Mouse (Mus musculus): ENCODE measurements around the gene Mrps35. TPM values are rescaled to one million over a fixed set of nuclear protein-coding genes. Genes with fewer than 3 reads are reported as not detected.

Gene Mrps35
- 44.9 TPM for polyA plus RNA-seq (2012; fragmentation: generic; extraction: Trizol)

DNA sequence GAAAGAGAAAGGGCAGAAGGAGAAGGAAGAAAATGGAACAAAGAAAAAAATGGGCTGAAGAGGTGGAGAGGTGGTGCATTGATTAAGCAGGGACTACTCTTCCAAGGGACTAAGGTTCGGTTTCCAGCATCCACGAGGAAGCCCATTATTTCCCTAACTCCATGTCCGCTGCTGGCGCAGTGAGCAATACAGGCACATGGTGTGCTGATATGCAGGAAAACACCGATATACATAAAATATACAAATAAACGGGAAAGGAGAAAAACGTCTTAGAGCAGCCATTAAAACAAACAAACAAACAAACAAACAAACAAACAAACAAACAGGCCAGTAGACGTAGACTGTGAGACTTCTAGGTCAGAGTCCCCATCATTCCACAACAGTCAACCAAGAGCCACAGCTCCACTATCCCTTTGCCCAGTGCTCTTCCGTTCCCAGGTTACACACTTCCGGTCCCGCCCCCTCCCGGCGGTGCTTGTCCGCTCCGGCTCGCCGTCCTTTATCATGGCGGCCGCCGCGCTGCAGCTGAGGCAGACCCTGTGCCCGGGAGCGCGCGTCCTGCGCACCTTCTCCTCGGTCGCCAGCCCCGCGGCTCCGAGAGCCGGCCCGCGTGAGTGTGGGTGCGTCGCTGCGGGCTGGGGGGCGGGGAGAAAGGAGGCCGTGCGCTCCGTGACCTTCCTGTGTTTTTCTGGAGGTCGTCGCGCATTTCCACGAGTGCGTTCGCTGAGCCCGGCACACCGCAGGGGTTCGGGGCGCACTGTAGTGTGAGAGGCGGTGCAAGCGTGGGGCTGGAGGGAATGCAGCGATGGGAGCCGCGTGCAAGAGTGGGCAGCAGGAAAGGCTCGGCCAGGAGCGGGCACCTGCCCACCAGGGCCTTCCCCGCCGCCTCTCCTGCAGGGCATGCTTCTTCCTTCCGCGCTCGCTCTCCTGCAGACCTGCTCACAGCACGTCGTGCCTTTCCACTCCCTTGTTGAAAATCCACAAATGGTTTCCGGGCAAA lies at the start of gene Mrps35:
Gene Mrps35, plus strand, starts transcription at position 474 of the 1,000 bp plus-strand sequence.
- Histone ChIP-seq H3ac (ENCODE audit: control insufficient read depth, insufficient read length) (peak within 1 kb of the TSS; percentile 46), H3K4me2 (ENCODE audit: low read depth) (peak within 1 kb of the TSS; percentile 96), H3K4me3 (peak within 1 kb of the TSS; percentile 57), H3K36me3 (ENCODE audit: control insufficient read depth, insufficient read depth) (peaks cover 6% of the 10 kb centered on the region), H3K27me3 (ENCODE audit: control insufficient read depth, insufficient read depth, insufficient read length) (no peaks in the 10 kb centered on the region), H3K79me2 (ENCODE audit: control insufficient read depth, insufficient read depth) (peaks cover 21% of the 10 kb centered on the region)
- no peak for TF ChIP-seq MYOG (IDR thresholded peaks at IDR 0.05; ENCODE audit: control insufficient read depth in 1 of 3, insufficient read depth in 1 of 3, insufficient read length in 2 of 3, low read depth in 2 of 3)
- peak; percentile 77 for TF ChIP-seq POLR2AphosphoS2 (IDR thresholded peaks at IDR 0.05; ENCODE audit: insufficient read length, low read depth)
- peak in 1 of 3 experiments; percentile 36 for TF ChIP-seq MYOD1 (IDR thresholded peaks at IDR 0.05; ENCODE audit: control insufficient read depth in 1 of 3, insufficient read length in 2 of 3, low read depth in 2 of 3)
- TF ChIP-seq POLR2A (IDR thresholded peaks at IDR 0.05; ENCODE audit: insufficient read length, low read depth) = peak; percentile 91

DNA sequence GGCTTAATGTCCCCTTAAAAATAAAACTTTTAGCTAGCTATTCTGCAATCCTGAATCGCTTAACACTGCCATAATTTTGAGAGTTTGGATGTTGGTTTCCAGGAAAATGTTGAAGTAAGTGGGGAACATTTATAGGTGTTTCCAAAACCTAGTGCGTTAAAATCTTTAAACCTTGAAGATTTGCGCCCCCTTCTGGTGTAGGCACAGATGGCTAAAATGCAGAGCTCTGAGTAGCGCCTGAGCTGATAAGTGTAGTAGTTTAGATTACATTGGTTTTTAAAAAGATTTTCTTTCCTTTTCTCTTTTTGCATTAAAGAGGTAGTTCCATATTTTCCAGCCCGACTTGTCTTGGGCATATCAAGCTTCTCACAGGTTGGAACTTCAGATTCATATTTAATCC lies 48.3 kb upstream of the Mrps35 start:
- Histone ChIP-seq H3K27me3 (ENCODE audit: control insufficient read depth, insufficient read depth, insufficient read length) (no peaks in the 10 kb centered on the region), H3K79me2 (ENCODE audit: control insufficient read depth, insufficient read depth) (no peaks in the 10 kb centered on the region), H3K4me3 (no peak overlapping the region), H3K4me2 (ENCODE audit: low read depth) (no peak overlapping the region), H3K36me3 (ENCODE audit: control insufficient read depth, insufficient read depth) (peaks cover 75% of the 10 kb centered on the region), H3ac (ENCODE audit: control insufficient read depth, insufficient read length) (no peak overlapping the region)
- no peak for TF ChIP-seq REST (IDR thresholded peaks at IDR 0.05; ENCODE audit: insufficient read depth, insufficient read length)
- TF ChIP-seq USF1 (IDR thresholded peaks at IDR 0.05; ENCODE audit: low read depth) = no peak
- TF ChIP-seq MAX (IDR thresholded peaks at IDR 0.05; ENCODE audit: low read depth) = no peak
- TF ChIP-seq POLR2A (IDR thresholded peaks at IDR 0.05; ENCODE audit: insufficient read length, low read depth) = no peak
- TF ChIP-seq MYOG (IDR thresholded peaks at IDR 0.05; ENCODE audit: control insufficient read depth in 1 of 3, insufficient read depth in 1 of 3, insufficient read length in 2 of 3, low read depth in 2 of 3) = no peak

DNA sequence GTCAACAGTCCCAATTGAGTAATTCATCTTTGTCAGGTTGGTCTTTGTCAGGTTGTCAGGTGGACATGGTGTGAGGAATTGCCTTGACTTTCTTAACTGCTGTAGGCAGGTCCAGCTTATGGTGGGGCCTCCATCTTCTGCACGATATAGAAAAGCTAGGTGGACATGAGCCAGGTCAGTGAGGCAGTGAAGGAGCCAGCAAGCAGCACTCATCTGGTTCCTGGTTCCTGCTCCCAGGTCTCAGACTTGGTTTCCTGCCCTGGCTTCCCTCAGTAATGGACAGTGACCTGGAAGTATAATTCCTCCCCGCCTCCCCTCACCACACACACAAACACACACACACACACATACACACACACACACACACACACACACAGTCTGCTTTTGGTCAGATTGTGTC lies 47.2 kb upstream of the Mrps35 start:
- H3K36me3 ChIP-seq (ENCODE audit: control insufficient read depth, insufficient read depth) = peaks cover 84% of the 10 kb centered on the region
- H3K27me3 ChIP-seq (ENCODE audit: control insufficient read depth, insufficient read depth, insufficient read length) = no peaks in the 10 kb centered on the region
- TF ChIP-seq TCF3 (IDR thresholded peaks at IDR 0.05; ENCODE audit: insufficient read length, low read depth) = no peak
- TF ChIP-seq MYOG (IDR thresholded peaks at IDR 0.05; ENCODE audit: control insufficient read depth in 1 of 3, insufficient read depth in 1 of 3, insufficient read length in 2 of 3, low read depth in 2 of 3) = no peak
- no peak for TF ChIP-seq REST (IDR thresholded peaks at IDR 0.05; ENCODE audit: insufficient read depth, insufficient read length)
- TF ChIP-seq CEBPB (IDR thresholded peaks at IDR 0.05; ENCODE audit: insufficient read depth, poor library complexity, severe bottlenecking) = no peak
- no peak for TF ChIP-seq MYOD1 (IDR thresholded peaks at IDR 0.05; ENCODE audit: control insufficient read depth in 1 of 3, insufficient read length in 2 of 3, low read depth in 2 of 3)
- TF ChIP-seq SRF (IDR thresholded peaks at IDR 0.05; ENCODE audit: control insufficient read depth, insufficient read length, low read depth) = no peak
- TF ChIP-seq E2F4 (IDR thresholded peaks at IDR 0.05; ENCODE audit: insufficient read depth) = no peak
- no peak for TF ChIP-seq TCF12 (IDR thresholded peaks at IDR 0.05; ENCODE audit: insufficient read depth, poor library complexity, severe bottlenecking)
- no peak for TF ChIP-seq POLR2A (IDR thresholded peaks at IDR 0.05; ENCODE audit: insufficient read length, low read depth)
- no peak for TF ChIP-seq POLR2AphosphoS2 (IDR thresholded peaks at IDR 0.05; ENCODE audit: insufficient read length, low read depth)
- TF ChIP-seq USF1 (IDR thresholded peaks at IDR 0.05; ENCODE audit: low read depth) = no peak
- no peak for TF ChIP-seq MAX (IDR thresholded peaks at IDR 0.05; ENCODE audit: low read depth)
- no peaks in the 10 kb centered on the region for H3K79me2 ChIP-seq (ENCODE audit: control insufficient read depth, insufficient read depth)
- no peak overlapping the region for H3K4me3 ChIP-seq
- no peak overlapping the region for H3ac ChIP-seq (ENCODE audit: control insufficient read depth, insufficient read length)
- no peak overlapping the region for H3K4me2 ChIP-seq (ENCODE audit: low read depth)

DNA sequence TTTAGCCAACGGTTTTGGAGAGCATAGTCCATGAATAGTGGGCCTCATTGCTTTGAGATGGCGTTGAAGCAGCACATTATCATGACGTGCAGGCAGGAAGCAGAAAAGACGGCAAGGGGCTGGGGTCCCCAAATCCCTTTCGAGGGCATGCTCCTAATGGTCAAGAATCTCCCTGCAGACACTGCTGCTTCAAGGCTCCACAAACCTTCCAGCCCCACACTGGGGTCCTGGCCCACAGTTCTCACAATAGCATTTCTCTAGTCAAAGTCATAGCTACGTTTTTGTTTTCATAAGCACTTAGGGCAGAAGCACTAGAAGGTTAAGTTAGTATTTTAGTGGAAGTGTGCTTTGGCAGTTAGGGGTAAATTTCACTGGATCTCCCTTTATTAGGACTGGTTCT lies 46.7 kb upstream of the Mrps35 start:
- no peaks in the 10 kb centered on the region for H3K27me3 ChIP-seq (ENCODE audit: control insufficient read depth, insufficient read depth, insufficient read length)
- H3ac ChIP-seq (ENCODE audit: control insufficient read depth, insufficient read length) = no peak overlapping the region
- no peak overlapping the region for H3K4me3 ChIP-seq
- peaks cover 86% of the 10 kb centered on the region for H3K36me3 ChIP-seq (ENCODE audit: control insufficient read depth, insufficient read depth)
- H3K79me2 ChIP-seq (ENCODE audit: control insufficient read depth, insufficient read depth) = no peaks in the 10 kb centered on the region
- no peak overlapping the region for H3K4me2 ChIP-seq (ENCODE audit: low read depth)
- TF ChIP-seq E2F4 (IDR thresholded peaks at IDR 0.05; ENCODE audit: insufficient read depth) (no peak), POLR2AphosphoS2 (IDR thresholded peaks at IDR 0.05; ENCODE audit: insufficient read length, low read depth) (no peak), POLR2A (IDR thresholded peaks at IDR 0.05; ENCODE audit: insufficient read length, low read depth) (no peak), TCF3 (IDR thresholded peaks at IDR 0.05; ENCODE audit: insufficient read length, low read depth) (no peak), MYOD1 (IDR thresholded peaks at IDR 0.05; ENCODE audit: control insufficient read depth in 1 of 3, insufficient read length in 2 of 3, low read depth in 2 of 3) (no peak), USF1 (IDR thresholded peaks at IDR 0.05; ENCODE audit: low read depth) (no peak), MYOG (IDR thresholded peaks at IDR 0.05; ENCODE audit: control insufficient read depth in 1 of 3, insufficient read depth in 1 of 3, insufficient read length in 2 of 3, low read depth in 2 of 3) (no peak), REST (IDR thresholded peaks at IDR 0.05; ENCODE audit: insufficient read depth, insufficient read length) (no peak), SRF (IDR thresholded peaks at IDR 0.05; ENCODE audit: control insufficient read depth, insufficient read length, low read depth) (no peak), CEBPB (IDR thresholded peaks at IDR 0.05; ENCODE audit: insufficient read depth, poor library complexity, severe bottlenecking) (no peak), TCF12 (IDR thresholded peaks at IDR 0.05; ENCODE audit: insufficient read depth, poor library complexity, severe bottlenecking) (no peak), MAX (IDR thresholded peaks at IDR 0.05; ENCODE audit: low read depth) (no peak)
